In genomic region chr8:124658415-124658814, GRCm38 (mm10) we compare ENCODE assay signal across 8 mouse cellular contexts. TPM values are rescaled to one million over a fixed set of nuclear protein-coding genes. Genes with fewer than 3 reads are reported as not detected.
DNase-seq lines count a peak whose midpoint lies in the region; ATAC-seq and TF ChIP-seq lines count a peak whose summit lies in the region.

No protein-coding gene starts in this region.

- peaks cover 14% of the 10 kb centered on the region; the same call in 1 of the 2 replicates for H3K36me3 ChIP-seq in embryonic facial prominence, embryonic 14.5 days (ENCODE audit: control insufficient read depth, insufficient read depth, low read length)
- H3K36me3 ChIP-seq in hindbrain, embryonic 14.5 days (replicated peaks; ENCODE audit: control insufficient read depth, insufficient read depth): 0 out of 2 replicates have a peak, but pooled peaks cover 6% of the 10 kb centered on the region
- H3K36me3 ChIP-seq in liver, postnatal 0 days (replicated peaks; ENCODE audit: insufficient read depth, low read length): no peaks in the 10 kb centered on the region

- no peaks in the 10 kb centered on the region for H3K9me3 ChIP-seq in embryonic facial prominence, embryonic 14.5 days (ENCODE audit: control insufficient read depth, low read length)
- H3K9me3 ChIP-seq in hindbrain, embryonic 14.5 days (ENCODE audit: control insufficient read depth, low read length): no peaks in the 10 kb centered on the region
- H3K9me3 ChIP-seq in liver, postnatal 0 days (ENCODE audit: low read length): no peaks in the 10 kb centered on the region

- H3K27me3 ChIP-seq in embryonic facial prominence, embryonic 14.5 days (replicated peaks; ENCODE audit: control insufficient read depth, insufficient read depth, low read length): no peaks in the 10 kb centered on the region
- no peaks in the 10 kb centered on the region for H3K27me3 ChIP-seq in hindbrain, embryonic 14.5 days (ENCODE audit: control insufficient read depth, insufficient read depth, low read length)
- H3K27me3 ChIP-seq in liver, postnatal 0 days (ENCODE audit: insufficient read depth, low read length): no peaks in the 10 kb centered on the region

- no peak overlapping the region for H3K4me2 ChIP-seq in embryonic facial prominence, embryonic 14.5 days (ENCODE audit: low read depth, low read length)
- 0 out of 2 replicates have a peak overlapping the region, but pooled peaks have one; percentile 9 for H3K4me2 ChIP-seq in hindbrain, embryonic 14.5 days (replicated peaks)
- peak overlapping the region; percentile 65 for H3K4me2 ChIP-seq in liver, postnatal 0 days (ENCODE audit: low read depth, low read length)

- no peak for TF ChIP-seq CTCF in liver, postnatal 0 days (IDR thresholded peaks at IDR 0.05; ENCODE audit: low read depth)

- no peak overlapping the region for H3K27ac ChIP-seq in embryonic facial prominence, embryonic 14.5 days (replicated peaks; ENCODE audit: low read depth, low read length)
- H3K27ac ChIP-seq in hindbrain, embryonic 14.5 days: peak overlapping the region; percentile 68
- H3K27ac ChIP-seq in liver, postnatal 0 days (ENCODE audit: low read depth): peak overlapping the region; percentile 75

- ATAC-seq in embryonic facial prominence, embryonic 14.5 days (ENCODE audit: low read depth): no peak
- ATAC-seq in hindbrain, embryonic 14.5 days (ENCODE audit: low FRiP score): no peak
- ATAC-seq in liver, postnatal 0 days: peak; percentile 74

- H3K4me3 ChIP-seq in embryonic facial prominence, embryonic 14.5 days (ENCODE audit: low read depth, low read length): no peak overlapping the region
- H3K4me3 ChIP-seq in hindbrain, embryonic 14.5 days (replicated peaks; ENCODE audit: low read length): no peak overlapping the region
- H3K4me3 ChIP-seq in liver, postnatal 0 days (ENCODE audit: low read depth, low read length): peak overlapping the region; percentile 8; the same call in 1 of the 2 replicates

- H3K9ac ChIP-seq in embryonic facial prominence, embryonic 14.5 days (ENCODE audit: low read depth, low read length): no peak overlapping the region
- H3K9ac ChIP-seq in hindbrain, embryonic 14.5 days: no peak overlapping the region
- peak overlapping the region; percentile 18; the same call in 1 of the 2 replicates for H3K9ac ChIP-seq in liver, postnatal 0 days (replicated peaks)

- DNase-seq in layer of hippocampus, adult 11-12 months (ENCODE audit: low spot score): peak; percentile 54
- no peak for DNase-seq in layer of hippocampus, adult 18-20 months (ENCODE audit: low spot score in 2 of 2)
- peak; percentile 92 to 94 for DNase-seq in adrenal gland, adult (ENCODE audit: inconsistent age in 2 of 2, low spot score in 1 of 2)
- DNase-seq in embryonic facial prominence, embryonic 14.5 days (ENCODE audit: low spot score): peak; percentile 60
- no peak for DNase-seq in hindbrain, embryonic 14.5 days (ENCODE audit: low spot score)
- DNase-seq in liver, postnatal 0 days: peak; percentile 87
- DNase-seq in testis, postnatal 14 days (ENCODE audit: low spot score): peak; percentile 84
- DNase-seq in left cerebral cortex, adult 9 months (ENCODE audit: low spot score in 2 of 2): no peak

- WGBS in embryonic facial prominence, embryonic 14.5 days: 37% methylated on average over 2 of the region's 2 CpGs
- WGBS in hindbrain, embryonic 14.5 days: 39% methylated on average over 2 of the region's 2 CpGs
- WGBS in liver, postnatal 0 days (ENCODE audit: insufficient replicate concordance): 25% methylated on average over 2 of the region's 2 CpGs

- peak; percentile 60 for TF ChIP-seq EP300 in liver, postnatal 0 days (IDR thresholded peaks at IDR 0.05; ENCODE audit: low read depth)

- peaks cover 46% of the 10 kb centered on the region for H3K4me1 ChIP-seq in embryonic facial prominence, embryonic 14.5 days (ENCODE audit: control insufficient read depth, insufficient read depth, low read length)
- H3K4me1 ChIP-seq in hindbrain, embryonic 14.5 days (replicated peaks; ENCODE audit: control insufficient read depth, insufficient read depth, low read length): peaks cover 57% of the 10 kb centered on the region
- H3K4me1 ChIP-seq in liver, postnatal 0 days (ENCODE audit: insufficient read depth): peaks cover 56% of the 10 kb centered on the region

RNA-seq across cellular contexts. Expression of gene 2310022B05Rik, which starts 4.8 kb away (rescaled TPM):
- total RNA-seq in layer of hippocampus, adult 18-20 months (2021): 10 to 100 TPM; 72.1 to 76.9 TPM
- polyA plus RNA-seq in embryonic facial prominence, embryonic 14.5 days (2014; fragmentation: Nextera tagmentation; extraction: Ambion mirVana): 45.5 and 46.4 TPM in 2 replicates
- polyA plus RNA-seq in hindbrain, embryonic 14.5 days (2014; fragmentation: Nextera tagmentation; extraction: Ambion mirVana): 26.6 and 27.3 TPM in 2 replicates
- polyA plus RNA-seq in liver, postnatal 0 days (2015; fragmentation: Nextera tagmentation; extraction: Ambion mirVana): 4.1 and 4.2 TPM in 2 replicates

Comparison
In these comparisons a context has a peak if more than half of its experiments do, and no peak if none do; other contexts are left out.
1. DNase-seq: peak in layer of hippocampus, adult 11-12 months (single experiment), adrenal gland, adult (2 of 2), embryonic facial prominence, embryonic 14.5 days (single experiment), liver, postnatal 0 days (single experiment) and testis, postnatal 14 days (single experiment); none in layer of hippocampus, adult 18-20 months (0 of 2), hindbrain, embryonic 14.5 days (single experiment) and left cerebral cortex, adult 9 months (0 of 2).